ENCODE assay signal across 8 mouse cellular contexts in genomic region chr4:139130701-139131549, GRCm38 (mm10). TPM values are rescaled to one million over a fixed set of nuclear protein-coding genes. Genes with fewer than 3 reads are reported as not detected.
DNase-seq lines count a peak whose midpoint lies in the region; ATAC-seq lines count a peak whose summit lies in the region.

TSS of gene Minos1 (minus strand) at chr4:139131113.

- peaks cover 20% of the 10 kb centered on the region for H3K4me1 ChIP-seq in heart, embryonic 10.5 days
- peaks cover 24% of the 10 kb centered on the region for H3K4me1 ChIP-seq in kidney, embryonic 15.5 days

- under 1% methylated on average over 63 of the region's 63 CpGs for WGBS in heart, embryonic 10.5 days
- under 1% methylated on average over 59 of the region's 63 CpGs for WGBS in kidney, embryonic 15.5 days

- H3K4me2 ChIP-seq in kidney, embryonic 15.5 days = peak within 1 kb of the TSS; percentile 82

- no peaks in the 10 kb centered on the region for H3K9me3 ChIP-seq in heart, embryonic 10.5 days
- H3K9me3 ChIP-seq in kidney, embryonic 15.5 days (replicated peaks) = no peaks in the 10 kb centered on the region

- peak; percentile 94 to 95 for DNase-seq in B cell, adult 2 months
- DNase-seq in brain, adult 2 months (ENCODE audit: low read depth, low spot score) = peak; percentile 99
- DNase-seq in heart, embryonic 10.5 days (ENCODE audit: low spot score) = peak; percentile 98
- peak; percentile 97 for DNase-seq in liver
- peak; percentile 96 to 99 for DNase-seq in spleen, postnatal 4 days (ENCODE audit: low spot score in 2 of 2)

- H3K4me3 ChIP-seq in heart, embryonic 10.5 days = peak within 1 kb of the TSS; percentile 90
- peak within 1 kb of the TSS; percentile 76 for H3K4me3 ChIP-seq in kidney, embryonic 15.5 days (replicated peaks)

- peaks cover 8% of the 10 kb centered on the region for H3K36me3 ChIP-seq in heart, embryonic 10.5 days
- peaks cover 10% of the 10 kb centered on the region; the same call in 1 of the 2 replicates for H3K36me3 ChIP-seq in kidney, embryonic 15.5 days

- H3K27me3 ChIP-seq in heart, embryonic 10.5 days (ENCODE audit: insufficient read depth, poor library complexity, severe bottlenecking) = no peaks in the 10 kb centered on the region
- no peaks in the 10 kb centered on the region for H3K27me3 ChIP-seq in kidney, embryonic 15.5 days

- H3K9ac ChIP-seq in kidney, embryonic 15.5 days = peak within 1 kb of the TSS; percentile 87

- peak within 1 kb of the TSS; percentile 95 for H3K27ac ChIP-seq in heart, embryonic 10.5 days
- H3K27ac ChIP-seq in kidney, embryonic 15.5 days = peak within 1 kb of the TSS; percentile 94

- ATAC-seq in erythroblast, adult 5-6 weeks (replicated peaks; ENCODE audit: low FRiP score, poor library complexity, severe bottlenecking) = peak; percentile 97
- ATAC-seq in kidney, embryonic 15.5 days (replicated peaks; ENCODE audit: low FRiP score) = peak; percentile 98
- ATAC-seq in monocyte, adult 5-6 weeks (replicated peaks; ENCODE audit: insufficient number of reproducible peaks, low FRiP score, low TSS enrichment, poor library complexity, severe bottlenecking) = peak; percentile 98

RNA-seq across cellular contexts. Expression of gene Minos1, which starts in this region (rescaled TPM):
- 103 and 127 TPM in 2 replicates for total RNA-seq in erythroblast, adult 5-6 weeks (2015; ENCODE audit: low replicate concordance)
- 36.6 and 91.7 TPM in 2 replicates for total RNA-seq in erythroblast, adult 5-6 weeks (2017; ENCODE audit: low replicate concordance)
- polyA plus RNA-seq in heart, embryonic 10.5 days (2016; fragmentation: Nextera tagmentation; extraction: Ambion mirVana) = 532 and 637 TPM in 2 replicates
- polyA plus RNA-seq in kidney, embryonic 15.5 days (2015; fragmentation: Nextera tagmentation; extraction: Ambion mirVana) = 522 and 595 TPM in 2 replicates
- 102 to 135 TPM (median 117 TPM) in 3 replicates for total RNA-seq in monocyte, adult 5-6 weeks (2017)

Comparison
In these comparisons a context has a peak if more than half of its experiments do, and no peak if none do; other contexts are left out.
1. Peak in every context shown above with its lines: DNase-seq, ATAC-seq, H3K4me3 ChIP-seq and H3K27ac ChIP-seq.